Mouse (Mus musculus) large intestine, adult 2 months (tissue): ENCODE data around the gene 1600012H06Rik. TPM values are rescaled to one million over a fixed set of nuclear protein-coding genes. Genes with fewer than 3 reads are reported as not detected.
"Not testable (repeated sequence)": the region's sequence is repeated elsewhere in the genome, so short reads cannot be mapped to it uniquely, and the experiment has no call there.

ENCODE experiments used
- DNase-seq: peaks from one replicate; pipeline ENCODE4 v3.0.0-alpha.2; 2012; ENCODE audit warnings: low read depth, low spot score
- WGBS: fragments of 180-500 bp; shearing (Covaris S2); methylation state at CpG from one replicate; pipeline ENCODE4 v1.1.7; 2018; 5-methylcytosine and 5-hydroxymethylcytosine counted together
- polyA plus RNA-seq: library from polyadenylated mRNA; depleted of rRNA; stranded (reverse); fragments of >200 nt; gene quantifications from 2 replicates; pipeline ENCODE4 v1.2.3, GENCODE M21; 2012

The 1600012H06Rik gene
- polyA plus RNA-seq, 1 experiment = 13.0 TPM

GRCm38 (mm10) chr17:14935841-14936605, 7.0 kb upstream of the 1600012H06Rik start:
- no peak for DNase-seq
- WGBS = 67% methylated on average over 5 of the region's 5 CpGs

- 74% methylated on average over 6 of the region's 6 CpGs for WGBS
- DNase-seq = not testable (repeated sequence)
Measured at GRCm38 (mm10) chr17:14942181-14942580, 803 bp upstream of the 1600012H06Rik start.

GRCm38 (mm10) chr17:14943729-14944059, 710 bp downstream of the 1600012H06Rik start:
- WGBS = 8% methylated on average over 16 of the region's 16 CpGs

GRCm38 (mm10) chr17:14944551-14944950, 1.6 kb downstream of the 1600012H06Rik start:
- no peak for DNase-seq
- 79% methylated on average over 1 of the region's 1 CpGs for WGBS

More at GRCm38 (mm10) chr17:14943729-14944059, 710 bp downstream of the 1600012H06Rik start:
- DNase-seq = no peak

- 56% methylated on average over 7 of the region's 7 CpGs for WGBS
- no peak for DNase-seq
Measured at GRCm38 (mm10) chr17:14949161-14949827, 6.3 kb downstream of the 1600012H06Rik start.

GRCm38 (mm10) chr17:14953452-14953851, 10.5 kb downstream of the 1600012H06Rik start:
- no peak for DNase-seq
- 89% methylated on average over 8 of the region's 8 CpGs for WGBS

- WGBS = 80% methylated on average over 5 of the region's 5 CpGs
Measured at GRCm38 (mm10) chr17:14958686-14959327, 15.8 kb downstream of the 1600012H06Rik start.

GRCm38 (mm10) chr17:14959979-14960378, 17.0 kb downstream of the 1600012H06Rik start:
- 16% methylated on average over 3 of the region's 3 CpGs for WGBS
- DNase-seq = no peak

More at GRCm38 (mm10) chr17:14958686-14959327, 15.8 kb downstream of the 1600012H06Rik start:
- no peak for DNase-seq

- under 1% methylated on average over 21 of the region's 23 CpGs for whole genome bisulfite sequencing
- DNase-seq = no peak
Measured at GRCm38 (mm10) chr17:14960520-14960919, 17.5 kb downstream of the 1600012H06Rik start.

- WGBS = 10% methylated on average over 63 of the region's 100 CpGs
- DNase-seq = not testable (repeated sequence)
Measured at GRCm38 (mm10) chr17:14960951-14961556, 18.1 kb downstream of the 1600012H06Rik start, which contains the start of gene Phf10. Gene Phf10, minus strand, starts transcription at chr17:14961273.

GRCm38 (mm10) chr17:14961557-14962154, 18.7 kb downstream of the 1600012H06Rik start:
- no CpG with 5 or more reads among the region's 44 CpGs for WGBS
- DNase-seq = not testable (repeated sequence)

GRCm38 (mm10) chr17:14968373-14968913, 25.5 kb downstream of the 1600012H06Rik start:
- not testable (repeated sequence) for DNase-seq
- no CpG with 5 or more reads among the region's 6 CpGs for WGBS

GRCm38 (mm10) chr17:14977718-14978361, 34.9 kb downstream of the 1600012H06Rik start:
- WGBS = under 1% methylated on average over 4 of the region's 7 CpGs
- DNase-seq = not testable (repeated sequence)

GRCm38 (mm10) chr17:14978362-14979038, 35.5 kb downstream of the 1600012H06Rik start, which contains the start of the genes 9030025P20Rik and Gm3417:
Gene 9030025P20Rik, plus strand, starts transcription at chr17:14978468.
Gene Gm3417, minus strand, starts transcription at chr17:14978790.
- DNase-seq = not testable (repeated sequence)
- WGBS = no CpG with 5 or more reads among the region's 60 CpGs

GRCm38 (mm10) chr17:14990116-14990702, 47.2 kb downstream of the 1600012H06Rik start:
- 79% methylated on average over 4 of the region's 5 CpGs for WGBS
- DNase-seq = not testable (repeated sequence)

- no CpG with 5 or more reads among the region's 98 CpGs for WGBS
- not testable (repeated sequence) for DNase-seq
Measured at GRCm38 (mm10) chr17:14992522-14993138, 49.6 kb downstream of the 1600012H06Rik start.

- DNase-seq = not testable (repeated sequence)
- no CpG with 5 or more reads among the region's 47 CpGs for WGBS
Measured at GRCm38 (mm10) chr17:14993139-14993832, 50.3 kb downstream of the 1600012H06Rik start.
